Mouse (Mus musculus): Measurements from ENCODE around the gene Mmp25.
"Not testable (repeated sequence)": the region's sequence is repeated elsewhere in the genome, so short reads cannot be mapped to it uniquely, and the experiment has no call there.

GRCm38 (mm10) chr17:23595139-23595538 lies 49.9 kb downstream of the Mmp25 start:
- TF ChIP-seq CTCF (IDR thresholded peaks at IDR 0.05; ENCODE audit: control insufficient read depth, insufficient read depth, insufficient replicate concordance, low read depth, low read length); POLR2A (IDR thresholded peaks at IDR 0.05; ENCODE audit: control insufficient read depth, low read depth, low read length): not testable (repeated sequence)

Measured in testis, adult 2 months (tissue).